Mouse (Mus musculus) ES-Bruce4 (cell line): ENCODE data around the gene Spast.
"Not testable (repeated sequence)": the region's sequence is repeated elsewhere in the genome, so short reads cannot be mapped to it uniquely, and the experiment has no call there.

ENCODE experiments used
- CTCF ChIP-seq: IDR thresholded peaks from one replicate; pipeline ENCODE4 v1.8.1; 2011; ENCODE audit warnings: low read depth, low read length
- EP300 ChIP-seq: IDR thresholded peaks from 2 replicates; pipeline ENCODE4 v1.6.1; 2011; ENCODE audit warnings: low read depth, low read length; ENCODE audit not compliant: insufficient read depth
- POLR2A ChIP-seq: IDR thresholded peaks from one replicate; pipeline ENCODE4 v1.8.1; 2011; ENCODE audit warnings: low read length; ENCODE audit not compliant: insufficient read depth

DNA sequence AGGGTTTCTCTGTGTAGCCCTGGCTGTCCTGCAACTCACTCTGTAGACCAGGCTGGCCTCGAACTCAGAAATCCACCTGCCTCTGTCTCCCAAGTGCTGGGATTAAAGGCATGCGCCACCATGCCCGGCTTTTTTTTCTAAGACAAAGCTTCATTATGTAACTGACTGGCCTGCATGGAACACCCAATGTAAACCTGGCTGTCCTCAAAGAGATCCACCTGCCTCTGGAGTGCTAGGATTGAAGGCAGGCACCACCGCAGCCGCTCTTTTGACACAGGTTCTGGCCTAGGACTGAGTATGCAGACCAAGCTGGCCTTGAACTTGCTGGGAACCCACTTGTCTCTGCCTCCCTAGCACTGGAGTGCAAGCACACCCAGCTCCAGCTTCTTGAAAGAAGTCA, 41.8 kb upstream of the Spast start:
- not testable (repeated sequence) for TF ChIP-seq CTCF, EP300, POLR2A
